Mouse (Mus musculus) heart, postnatal 4 days (tissue): ENCODE measurements at regions not wholly inside any gene's neighbourhood (a gene's known extent, or its start where the extent isn't known, plus 50 kb on each side); places are given as distances from the start of the nearest gene placed in this dataset.
A peak's percentile ranks its signal among the peaks of the same experiment; 100 is the strongest.

Source experiments
- DNase-seq: peaks from one replicate; pipeline ENCODE4 v3.0.0; 2021

DNA sequence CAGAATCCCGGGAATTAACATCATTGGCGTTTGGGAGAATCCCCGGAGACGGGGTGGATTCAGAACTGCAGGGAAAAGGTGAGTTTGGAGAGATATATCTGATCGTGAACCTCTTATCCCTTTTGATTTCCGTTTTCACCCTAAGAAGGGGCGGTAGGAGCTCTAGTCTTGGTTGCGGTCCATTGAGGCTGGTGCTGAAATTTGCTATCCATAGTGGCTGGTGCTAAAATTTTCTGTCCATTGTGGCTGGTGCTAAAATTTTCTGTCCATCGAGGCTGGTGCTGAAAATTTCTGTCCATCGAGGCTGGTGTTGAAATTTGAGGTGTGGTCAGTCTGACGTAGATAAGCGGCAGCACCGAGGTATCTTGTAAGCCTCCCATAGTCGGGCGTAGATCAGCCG, 834.1 kb upstream of the Snrpn start:
- DNase-seq: peak; percentile 8

DNA sequence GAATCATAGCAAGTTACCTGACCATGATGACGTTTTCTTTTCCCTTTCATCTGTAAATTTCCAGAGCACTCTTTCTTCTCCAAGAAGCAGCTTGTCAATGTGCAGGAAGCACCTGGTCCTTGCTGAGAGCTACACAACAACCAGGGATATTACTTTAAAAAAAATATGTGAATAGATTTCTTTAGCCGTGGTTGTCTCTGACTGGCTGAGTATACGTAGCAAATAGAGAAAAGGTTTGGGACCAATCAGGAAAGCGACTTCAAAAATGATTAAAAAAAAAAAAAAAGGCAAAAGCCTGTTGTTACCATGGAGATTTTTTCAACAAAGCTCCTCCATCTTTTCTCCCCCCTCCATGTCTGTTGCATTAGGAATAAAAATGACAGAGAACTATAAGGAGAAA, 821.2 kb upstream of the Snrpn start:
- DNase-seq: no peak

DNA sequence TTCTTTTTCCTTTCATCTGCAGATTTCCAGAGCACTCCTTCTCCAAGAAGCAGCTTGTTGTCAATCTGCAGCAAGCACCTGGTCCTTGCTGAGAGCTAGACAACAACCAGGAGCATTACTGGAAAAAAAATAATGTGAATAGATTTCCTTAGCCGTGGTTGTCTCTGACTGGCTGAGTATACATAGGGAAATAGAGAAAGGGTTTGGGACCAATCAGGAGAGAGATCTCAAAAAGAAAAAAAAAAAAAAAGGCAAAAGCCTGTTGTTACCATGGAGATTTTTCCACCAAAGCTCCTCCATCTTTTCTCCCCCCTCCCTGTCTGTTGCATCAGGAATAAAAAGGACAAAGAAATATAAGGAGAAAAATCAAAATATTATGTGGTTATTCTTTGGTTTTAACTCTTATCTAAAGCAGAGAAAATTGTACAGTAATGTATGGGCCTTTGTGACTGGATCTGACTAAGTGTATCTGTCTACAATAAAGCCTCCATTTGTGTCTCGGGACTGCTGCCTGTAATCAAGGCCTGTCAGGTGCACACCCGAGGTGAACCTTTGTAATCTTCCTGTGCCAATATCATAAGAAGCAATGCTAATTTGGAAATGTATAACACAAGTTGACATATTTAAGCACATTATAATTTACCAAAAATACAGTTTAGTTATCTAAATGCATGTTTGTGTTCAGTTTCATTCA, 799.9 kb upstream of the Snrpn start:
- DNase-seq: no peak
